Mouse (Mus musculus) monocyte, adult 59 days (primary cell): ENCODE results near the gene Myl10. TPM values are rescaled to one million over a fixed set of nuclear protein-coding genes. Genes with fewer than 3 reads are reported as not detected.

Source experiments
- total RNA-seq, 2 experiments: library from RNA; stranded (reverse); gene quantifications; one replicate each; pipeline ENCODE4 v1.2.4; 2023

Gene Myl10
- total RNA-seq = not detected

GRCm38 (mm10) chr5:136692784-136693183, at the start of gene Myl10:
TSS of gene Myl10 (plus strand) at chr5:136693146.

Other genes with a start within 250 kb of the Myl10 start
- 10 to 100 TPM; 81.0 to 82.0 TPM for gene Cux1, start 125.7 kb upstream of the Myl10 start, total RNA-seq
- gene Col26a1, start 190.1 kb downstream of the Myl10 start, total RNA-seq = not detected
- 1 to 10 TPM; 6.0 to 6.5 TPM for gene Ift22, start 215.0 kb downstream of the Myl10 start, total RNA-seq